Mouse (Mus musculus): ENCODE data around the gene Ebi3.

Gene Ebi3

DNA sequence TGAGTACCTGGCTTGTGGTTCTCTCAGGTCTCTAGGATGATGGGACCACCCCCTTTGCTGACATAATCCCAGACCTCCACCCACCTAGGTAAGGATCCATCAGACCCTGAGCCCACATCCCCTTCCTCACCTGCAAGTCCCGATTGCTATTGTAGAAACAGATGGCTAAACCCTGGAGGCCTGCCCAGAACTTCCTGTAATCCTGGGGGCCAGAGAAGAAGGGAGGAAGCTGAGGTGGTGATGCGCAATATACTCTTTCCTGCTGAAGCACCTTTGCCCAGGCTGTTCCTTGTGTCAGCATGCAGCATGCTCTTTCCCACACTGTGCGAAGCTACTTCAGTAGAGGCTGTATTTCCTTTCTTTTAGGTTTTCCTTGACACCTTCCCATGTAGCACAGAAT lies 50.6 kb downstream of the Ebi3 start:
- no peak for DNase-seq (ENCODE audit: low spot score)

DNA sequence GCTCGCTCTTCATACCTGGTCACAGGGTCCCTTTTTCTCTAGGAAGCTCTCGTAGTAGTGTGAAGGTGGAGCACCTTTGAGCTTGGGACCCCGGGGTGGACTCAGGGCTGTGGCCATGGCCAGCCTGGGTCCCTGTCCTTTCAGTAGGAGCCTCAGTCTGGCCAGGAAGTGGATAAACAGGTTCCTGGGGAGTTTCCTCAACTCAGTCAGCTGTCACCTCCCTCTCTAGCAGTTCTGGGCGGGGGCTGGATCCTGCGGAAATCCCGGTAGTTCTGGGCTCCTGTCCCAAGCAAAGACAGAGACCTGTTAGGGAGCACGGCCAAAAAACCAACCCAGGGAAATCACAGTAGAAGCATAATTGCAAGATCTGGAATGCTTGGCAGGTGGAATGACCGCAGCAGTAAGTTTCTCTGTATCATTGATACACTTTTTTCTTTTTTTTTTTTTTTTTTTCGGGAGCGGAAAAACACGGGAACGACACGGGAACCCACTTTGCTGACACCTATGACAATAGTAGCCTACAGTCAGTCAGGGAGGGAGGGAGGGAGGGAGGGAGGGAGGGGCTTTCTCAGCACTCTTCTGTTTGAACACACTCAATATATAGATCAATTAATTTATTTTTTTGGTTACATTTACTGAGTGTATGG lies 53.1 kb downstream of the Ebi3 start, which contains the start of the genes Stap2 and Mpnd:
Gene Stap2, minus strand, starts transcription at position 170 of the 647 bp plus-strand sequence.
Gene Mpnd, plus strand, starts transcription at position 297 of the 647 bp plus-strand sequence.
- DNase-seq (ENCODE audit: low spot score) = no peak
